Mouse (Mus musculus): ENCODE results near the gene Tmco5.

DNA sequence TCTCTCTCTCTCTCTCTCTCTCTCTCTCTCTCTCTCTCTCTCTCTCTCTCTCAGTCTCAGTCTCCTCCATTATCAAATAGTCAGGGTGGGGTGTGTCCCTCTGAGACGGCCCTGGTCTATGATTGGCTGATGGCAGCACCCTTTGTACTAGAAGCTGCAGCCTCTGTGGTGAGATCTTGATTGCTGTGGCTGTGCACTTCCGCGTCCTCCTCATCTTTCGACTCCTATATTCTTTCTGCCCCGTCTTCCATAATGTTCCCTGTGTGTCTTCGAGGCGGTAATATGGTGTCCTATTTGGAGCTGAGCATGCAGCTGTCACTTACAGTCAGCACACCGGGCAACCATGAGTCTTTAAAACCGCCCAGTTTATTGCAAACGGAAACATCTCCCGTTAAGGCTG is 46.6 kb upstream of the Tmco5 start:
- TF ChIP-seq CTCF (IDR thresholded peaks at IDR 0.05; ENCODE audit: insufficient read depth, low read length), result no peak
- no peak for TF ChIP-seq POLR2A (IDR thresholded peaks at IDR 0.05; ENCODE audit: borderline replicate concordance, extremely low read depth, low read depth, low read length)

All from lung, adult 2 months (tissue).